Comparison of ENCODE assay signal across 8 mouse cellular contexts in the genomic region with DNA sequence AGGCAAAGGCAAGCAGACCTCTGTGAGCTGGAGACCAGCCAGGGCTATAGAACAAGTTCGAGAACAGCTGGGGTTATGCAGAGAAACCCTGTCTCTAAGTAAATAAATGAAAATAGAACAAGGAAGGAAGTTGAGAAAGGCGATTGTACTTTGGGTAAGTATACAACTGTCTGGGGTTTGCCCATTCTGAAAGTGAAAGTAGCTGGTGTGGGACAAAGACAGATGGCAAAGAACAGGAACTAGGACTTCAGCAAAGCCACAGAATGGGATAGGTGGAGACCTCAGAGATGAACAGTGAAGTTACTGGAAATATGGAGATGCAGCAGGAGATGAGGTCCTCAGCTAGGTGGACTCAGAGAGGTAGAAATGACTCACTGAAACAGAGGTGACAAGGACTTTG. TPM values are rescaled to one million over a fixed set of nuclear protein-coding genes. Genes with fewer than 3 reads are reported as not detected.
A peak's percentile ranks its signal among the peaks of the same experiment; 100 is the strongest.
DNase-seq lines count a peak whose midpoint lies in the region; ATAC-seq and TF ChIP-seq lines count a peak whose summit lies in the region.

No protein-coding gene starts in this region.

- H3K36me3 ChIP-seq in kidney, embryonic 15.5 days: no peaks in the 10 kb centered on the region
- no peaks in the 10 kb centered on the region for H3K36me3 ChIP-seq in lung, embryonic 14.5 days (ENCODE audit: insufficient read depth)

- no peaks in the 10 kb centered on the region for H3K27me3 ChIP-seq in kidney, embryonic 15.5 days
- no peaks in the 10 kb centered on the region for H3K27me3 ChIP-seq in lung, embryonic 14.5 days (ENCODE audit: insufficient read depth, low read length)

- H3K9ac ChIP-seq in kidney, embryonic 15.5 days: no peak overlapping the region
- no peak overlapping the region for H3K9ac ChIP-seq in lung, embryonic 14.5 days

- intact Hi-C loops in left cerebral cortex, postnatal 10 days (cut with DNase I): no loop called here

- no peaks in the 10 kb centered on the region for H3K9me3 ChIP-seq in kidney, embryonic 15.5 days (replicated peaks)
- H3K9me3 ChIP-seq in lung, embryonic 14.5 days (ENCODE audit: low read depth, low read length): no peaks in the 10 kb centered on the region

- DNase-seq in kidney, adult 9 months: peak; percentile 44
- peak; percentile 22 for DNase-seq in lung, embryonic 14.5 days
- peak; percentile 75 for DNase-seq in thymus, postnatal 0 days (ENCODE audit: low spot score)
- DNase-seq in right cerebral cortex, postnatal 36 days (ENCODE audit: low spot score in 2 of 2): no peak
- no peak for DNase-seq in left cerebral cortex, postnatal 10 days (ENCODE audit: extremely low spot score in 1 of 2, low spot score in 2 of 2)
- no peak for DNase-seq in frontal cortex, postnatal 25 days (ENCODE audit: low spot score in 2 of 2)

- H3K4me2 ChIP-seq in kidney, embryonic 15.5 days: no peak overlapping the region
- H3K4me2 ChIP-seq in lung, embryonic 14.5 days: no peak overlapping the region

- 36% methylated on average over 2 of the region's 2 CpGs for WGBS in kidney, embryonic 15.5 days
- 8% methylated on average over 2 of the region's 2 CpGs for WGBS in lung, embryonic 14.5 days

- no peak overlapping the region for H3K4me3 ChIP-seq in kidney, embryonic 15.5 days (replicated peaks)
- no peak overlapping the region for H3K4me3 ChIP-seq in lung, embryonic 14.5 days (ENCODE audit: low read depth, low read length)

- TF ChIP-seq CTCF in lung, embryonic 14.5 days (IDR thresholded peaks at IDR 0.05; ENCODE audit: low read depth): no peak

- H3K4me1 ChIP-seq in kidney, embryonic 15.5 days: no peaks in the 10 kb centered on the region
- H3K4me1 ChIP-seq in lung, embryonic 14.5 days (ENCODE audit: insufficient read depth): no peaks in the 10 kb centered on the region

- ATAC-seq in kidney, embryonic 15.5 days (replicated peaks; ENCODE audit: low FRiP score): no peak
- peak; percentile 83 for ATAC-seq in common myeloid progenitor, adult 5-6 weeks (replicated peaks; ENCODE audit: low read depth, poor library complexity, severe bottlenecking)
- ATAC-seq in lung, embryonic 14.5 days (ENCODE audit: insufficient read depth): no peak

- no peak overlapping the region for H3K27ac ChIP-seq in kidney, embryonic 15.5 days
- no peak overlapping the region for H3K27ac ChIP-seq in lung, embryonic 14.5 days (ENCODE audit: low read depth)

RNA-seq across cellular contexts. Expression of gene Lair1, which starts 19.8 kb away (rescaled TPM):
- polyA plus RNA-seq in kidney, embryonic 15.5 days (2015; fragmentation: Nextera tagmentation; extraction: Ambion mirVana): 0.70 and 1.1 TPM in 2 replicates
- 19.7 and 23.0 TPM in 2 replicates for total RNA-seq in common myeloid progenitor, adult 5-6 weeks (2017)
- 0.16 and 0.93 TPM in 2 replicates for polyA plus RNA-seq in lung, embryonic 14.5 days (2014; fragmentation: Nextera tagmentation; extraction: Ambion mirVana)
- 6.6 and 8.0 TPM in 2 replicates for polyA plus RNA-seq in thymus, postnatal 0 days (2015; fragmentation: Nextera tagmentation; extraction: Ambion mirVana)
- 1 to 10 TPM; 3.9 to 4.7 TPM for total RNA-seq in left cerebral cortex, postnatal 10 days (2021)

RNA-seq across cellular contexts. Expression of gene Ttyh1, which starts 36.4 kb away (rescaled TPM):
- polyA plus RNA-seq in kidney, embryonic 15.5 days (2015; fragmentation: Nextera tagmentation; extraction: Ambion mirVana): 2.1 and 3.0 TPM in 2 replicates
- total RNA-seq in common myeloid progenitor, adult 5-6 weeks (2017): not detected in 2 replicates
- polyA plus RNA-seq in lung, embryonic 14.5 days (2014; fragmentation: Nextera tagmentation; extraction: Ambion mirVana): 2.1 and 2.6 TPM in 2 replicates
- 0.76 and 0.96 TPM in 2 replicates for polyA plus RNA-seq in thymus, postnatal 0 days (2015; fragmentation: Nextera tagmentation; extraction: Ambion mirVana)
- total RNA-seq in left cerebral cortex, postnatal 10 days (2021): 100 to 1,000 TPM; 570 to 685 TPM

RNA-seq across cellular contexts. Expression of gene Leng8, which starts 54.0 kb away (rescaled TPM):
- 57.4 and 69.3 TPM in 2 replicates for polyA plus RNA-seq in kidney, embryonic 15.5 days (2015; fragmentation: Nextera tagmentation; extraction: Ambion mirVana)
- total RNA-seq in common myeloid progenitor, adult 5-6 weeks (2017): 26.6 and 51.3 TPM in 2 replicates
- polyA plus RNA-seq in lung, embryonic 14.5 days (2014; fragmentation: Nextera tagmentation; extraction: Ambion mirVana): 44.6 and 51.2 TPM in 2 replicates
- polyA plus RNA-seq in thymus, postnatal 0 days (2015; fragmentation: Nextera tagmentation; extraction: Ambion mirVana): 23.0 and 30.9 TPM in 2 replicates
- total RNA-seq in left cerebral cortex, postnatal 10 days (2021): 100 to 1,000 TPM; 160 to 166 TPM

Comparison
In these comparisons a context has a peak if more than half of its experiments do, and no peak if none do; other contexts are left out.
1. DNase-seq: peak in kidney, adult 9 months (single experiment), lung, embryonic 14.5 days (single experiment) and thymus, postnatal 0 days (single experiment); none in right cerebral cortex, postnatal 36 days (0 of 2), left cerebral cortex, postnatal 10 days (0 of 2) and frontal cortex, postnatal 25 days (0 of 2).